Mouse (Mus musculus): Measurements from ENCODE around the gene Tmem86b. TPM values are rescaled to one million over a fixed set of nuclear protein-coding genes. Genes with fewer than 3 reads are reported as not detected.
"Not testable (repeated sequence)": the region's sequence is repeated elsewhere in the genome, so short reads cannot be mapped to it uniquely, and the experiment has no call there.

The Tmem86b gene
- total RNA-seq, 2 experiments from 2014 or later, result 17.8 to 21.8 TPM

DNA sequence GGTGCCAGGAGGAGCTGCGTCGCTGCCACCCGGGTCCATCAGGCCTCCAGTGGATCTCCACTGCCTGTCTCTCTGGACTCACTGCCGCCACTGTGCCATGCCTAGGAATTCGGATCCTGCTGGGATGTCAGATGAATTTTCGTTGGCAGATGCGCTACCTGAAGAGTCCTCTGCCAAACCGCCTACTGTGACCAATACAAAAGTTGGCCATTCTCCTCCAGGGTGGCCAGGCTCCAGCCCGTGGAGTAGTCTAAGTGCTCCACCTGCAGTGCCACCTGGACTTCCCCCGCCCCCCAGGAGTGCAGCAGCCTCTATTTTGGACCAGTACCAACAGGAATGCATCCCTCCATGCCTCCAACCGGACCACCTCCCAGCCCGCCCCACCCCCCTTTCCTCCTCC lies 19.7 kb downstream of the Tmem86b start:
- TF ChIP-seq CTCF (conservative IDR thresholded peaks at IDR 0.05), result no peak
- H3K27ac ChIP-seq, result no peak overlapping the region
- DNase-seq (ENCODE audit: low spot score in 2 of 2), result no peak
- no peak overlapping the region for H3K4me3 ChIP-seq

GRCm38 (mm10) chr7:4608002-4608401 lies 23.2 kb downstream of the Tmem86b start:
- no peak for TF ChIP-seq CTCF (conservative IDR thresholded peaks at IDR 0.05)
- H3K27ac ChIP-seq, result no peak overlapping the region
- no peak overlapping the region for H3K4me3 ChIP-seq
- DNase-seq (ENCODE audit: low spot score in 2 of 2), result no peak

GRCm38 (mm10) chr7:4603873-4604272 lies 27.3 kb downstream of the Tmem86b start, which contains the start of gene Ptprh:
Gene Ptprh (minus strand): TSS chr7:4604041.
- no peak within 1 kb of the TSS for H3K4me3 ChIP-seq
- TF ChIP-seq CTCF (conservative IDR thresholded peaks at IDR 0.05), result no peak
- no peak within 1 kb of the TSS for H3K27ac ChIP-seq
- no peak for DNase-seq (ENCODE audit: low spot score in 2 of 2)

- Histone ChIP-seq H3K27ac (no peak overlapping the region), H3K4me3 (no peak overlapping the region)
- no peak for DNase-seq (ENCODE audit: low spot score in 2 of 2)
- no peak for TF ChIP-seq CTCF (conservative IDR thresholded peaks at IDR 0.05)
Measured at GRCm38 (mm10) chr7:4602969-4603368, 28.3 kb downstream of the Tmem86b start.

DNA sequence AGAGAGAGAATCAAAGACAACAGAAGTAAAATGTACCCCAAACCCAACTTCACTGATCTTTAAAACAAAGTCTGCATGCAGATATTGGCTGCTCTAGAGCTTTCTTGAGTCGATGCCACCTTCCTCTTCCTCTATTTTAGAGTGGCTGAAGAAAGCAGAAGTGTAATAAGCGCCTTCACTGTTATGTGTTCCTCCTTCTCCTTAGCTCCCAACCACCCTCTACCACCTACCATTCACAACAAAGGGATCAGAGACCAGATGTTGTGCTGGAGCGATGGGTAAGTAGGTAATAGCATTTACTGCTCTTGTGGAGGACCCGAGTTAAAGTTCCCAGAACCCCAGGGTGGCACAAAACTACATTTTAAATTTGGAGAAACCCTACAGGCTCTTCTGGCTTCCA lies 34.2 kb downstream of the Tmem86b start:
- H3K27ac ChIP-seq; DNase-seq (ENCODE audit: low spot score in 2 of 2); H3K4me3 ChIP-seq: not testable (repeated sequence)

DNA sequence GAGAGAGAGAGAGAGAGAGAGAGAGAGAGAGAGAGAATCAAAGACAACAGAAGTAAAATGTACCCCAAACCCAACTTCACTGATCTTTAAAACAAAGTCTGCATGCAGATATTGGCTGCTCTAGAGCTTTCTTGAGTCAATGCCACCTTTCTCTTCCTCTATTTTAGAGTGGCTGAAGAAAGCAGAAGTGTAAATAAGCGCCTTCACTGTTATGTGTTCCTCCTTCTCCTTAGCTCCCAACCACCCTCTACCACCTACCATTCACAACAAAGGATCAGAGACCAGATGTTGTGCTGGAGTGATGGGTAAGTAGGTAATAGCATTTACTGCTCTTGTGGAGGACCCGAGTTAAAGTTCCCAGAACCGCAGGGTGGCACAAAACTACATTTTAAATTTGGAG lies 49.7 kb downstream of the Tmem86b start:
- not testable (repeated sequence) for H3K4me3 ChIP-seq; DNase-seq (ENCODE audit: low spot score in 2 of 2); H3K27ac ChIP-seq

Small RNA genes lying within 50 kb of the gene (microRNA-seq; reads per million reads assigned to microRNA genes)
- 0 reads per million in 2 experiments for gene Gm23577

Other genes with a start within 250 kb of the Tmem86b start
- gene Gp6, start 233.7 kb downstream of the Tmem86b start, total RNA-seq (2021), result not detected
- 10 to 100 TPM; 25.2 to 28.4 TPM for gene Rdh13, start 185.8 kb downstream of the Tmem86b start, total RNA-seq (2021)
- gene Eps8l1, start 170.7 kb downstream of the Tmem86b start, total RNA-seq (2021), result 1 to 10 TPM; 7.8 to 8.9 TPM
- gene Ppp1r12c, start 129.7 kb downstream of the Tmem86b start, total RNA-seq (2021), result 100 to 1,000 TPM; 157 to 161 TPM
- gene Tnnt1, start 115.0 kb downstream of the Tmem86b start, total RNA-seq (2021), result 1 to 10 TPM; 1.7 to 4.0 TPM
- gene Tnni3, start 107.2 kb downstream of the Tmem86b start, total RNA-seq (2021), result under 1 TPM in 1 of 2 experiments, not detected in 1; 0.64 TPM
- under 1 TPM; 0.47 to 0.64 TPM for gene Dnaaf3, start 99.0 kb downstream of the Tmem86b start, total RNA-seq (2021)
- gene Syt5, start 83.9 kb downstream of the Tmem86b start, total RNA-seq (2021), result 100 to 1,000 TPM; 199 to 217 TPM
- gene Ptprh, start 27.4 kb downstream of the Tmem86b start, total RNA-seq (2021), result under 1 TPM; 0.18 to 0.22 TPM
- gene Ppp6r1, start 27.6 kb upstream of the Tmem86b start, total RNA-seq (2021), result 100 to 1,000 TPM; 133 to 134 TPM
- 10 to 100 TPM; 82.1 to 92.1 TPM for gene Hspbp1, start 53.6 kb upstream of the Tmem86b start, total RNA-seq (2021)
- gene Brsk1, start 59.2 kb upstream of the Tmem86b start, total RNA-seq (2021), result 100 to 1,000 TPM; 334 to 355 TPM
- gene Tmem150b, start 93.8 kb upstream of the Tmem86b start, total RNA-seq (2021), result under 1 TPM in 1 of 2 experiments, not detected in 1; 0.13 TPM
- gene Kmt5c, start 108.7 kb upstream of the Tmem86b start, total RNA-seq (2021), result 10 to 100 TPM; 25.2 to 37.6 TPM
- gene Cox6b2, start 121.7 kb upstream of the Tmem86b start, total RNA-seq (2021), result 1 to 10 TPM; 1.3 to 3.8 TPM
- gene Fam71e2, start 139.9 kb upstream of the Tmem86b start, total RNA-seq (2021), result not detected
- gene Il11, start 151.4 kb upstream of the Tmem86b start, total RNA-seq (2021), result under 1 TPM; 0.25 to 0.26 TPM
- gene Tmem190, start 151.5 kb upstream of the Tmem86b start, total RNA-seq (2021), result not detected
- 1 to 10 TPM; 2.6 to 2.7 TPM for gene Tmem238, start 158.2 kb upstream of the Tmem86b start, total RNA-seq (2021)
- 100 to 1,000 TPM; 458 to 462 TPM for gene Rpl28, start 161.5 kb upstream of the Tmem86b start, total RNA-seq (2021)
- gene Ube2s, start 181.2 kb upstream of the Tmem86b start, total RNA-seq (2021), result 100 to 1,000 TPM; 106 to 108 TPM
- gene Shisa7, start 213.3 kb upstream of the Tmem86b start, total RNA-seq (2021), result 100 to 1,000 TPM; 172 to 204 TPM
- gene Isoc2b, start 238.8 kb upstream of the Tmem86b start, total RNA-seq (2021), result 1 to 10 TPM; 4.7 to 5.6 TPM
- 10 to 100 TPM; 13.0 to 13.4 TPM for gene Isoc2a, start 245.7 kb upstream of the Tmem86b start, total RNA-seq (2021)